Mouse (Mus musculus) olfactory bulb, adult 2 months (tissue): ENCODE data around the gene Cracr2b.

Experiments used
- CTCF ChIP-seq: fragments of 200-500 bp; IDR thresholded peaks from 2 replicates; pipeline ENCODE4 v1.5.1; 2012; ENCODE audit warnings: low read depth, mild to moderate bottlenecking, low read length, moderate library complexity; ENCODE audit not compliant: insufficient read depth
- POLR2A ChIP-seq: fragments of 200-500 bp; IDR thresholded peaks from 2 replicates; pipeline ENCODE4 v1.6.1; 2012; ENCODE audit warnings: mild to moderate bottlenecking, low read depth, low read length, moderate library complexity; ENCODE audit not compliant: insufficient read depth

DNA sequence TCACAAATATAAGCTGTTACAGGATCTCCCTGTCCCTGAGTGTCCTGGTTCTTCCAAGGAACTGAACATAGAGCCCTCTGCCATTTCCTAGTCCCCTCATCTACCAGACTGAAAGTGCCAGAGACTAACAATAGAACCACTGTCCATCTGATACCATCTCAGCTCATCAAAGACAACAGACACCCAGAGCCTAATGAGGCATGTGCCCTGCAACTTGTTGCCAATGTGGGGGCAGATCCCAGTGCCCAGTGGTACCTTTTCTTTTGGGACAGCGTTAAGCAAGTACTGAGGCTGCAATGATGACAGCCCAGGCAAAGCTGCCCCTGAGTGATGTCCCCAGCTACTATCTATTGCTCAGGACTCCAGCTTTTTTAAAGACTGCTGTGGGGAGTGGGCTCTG, 25.3 kb downstream of the Cracr2b start:
- TF ChIP-seq CTCF (no peak), POLR2A (no peak)
